Mouse (Mus musculus): ENCODE measurements at regions not wholly inside any gene's neighbourhood (a gene's known extent, or its start where the extent isn't known, plus 50 kb on each side); places are given as distances from the start of the nearest gene placed in this dataset.

DNA sequence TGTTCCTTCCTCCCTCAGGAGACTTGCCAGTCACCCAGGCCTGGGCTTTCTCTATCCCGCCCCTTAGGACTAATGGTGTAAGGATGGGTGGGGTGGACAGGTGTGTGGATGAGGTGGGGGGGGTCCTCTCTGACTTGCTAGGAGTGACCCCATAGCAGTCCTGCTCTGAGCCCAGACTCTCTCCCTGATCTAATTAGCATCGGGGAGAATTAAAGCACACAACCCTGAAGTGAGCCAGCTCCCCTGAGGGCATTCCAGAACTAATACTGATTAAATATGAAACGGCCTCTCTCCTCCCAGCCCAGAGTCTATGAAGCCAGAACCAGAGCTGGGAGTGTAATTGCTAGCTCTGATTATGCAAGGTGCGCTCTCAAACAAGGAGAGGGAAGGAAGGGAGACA is 346.1 kb downstream of the Ptpru start:
- TF ChIP-seq EP300 (IDR thresholded peaks at IDR 0.05; ENCODE audit: low read length) (no peak), USF2 (conservative IDR thresholded peaks at IDR 0.05; ENCODE audit: low read depth, low read length) (no peak), CHD2 (IDR thresholded peaks at IDR 0.05; ENCODE audit: low read length) (no peak), UBTF (IDR thresholded peaks at IDR 0.05; ENCODE audit: low read depth, low read length) (no peak), ETS1 (conservative IDR thresholded peaks at IDR 0.05; ENCODE audit: low read depth, low read length) (no peak), ELF1 (IDR thresholded peaks at IDR 0.05; ENCODE audit: low read depth, low read length) (no peak), SIN3A (IDR thresholded peaks at IDR 0.05; ENCODE audit: low read length) (no peak), RAD21 (IDR thresholded peaks at IDR 0.05; ENCODE audit: low read depth, low read length) (no peak), E2F4 (IDR thresholded peaks at IDR 0.05; ENCODE audit: insufficient replicate concordance, low read depth, low read length) (no peak), CTCF (conservative IDR thresholded peaks at IDR 0.05 in 1 of 2, IDR thresholded peaks at IDR 0.05 in 1 of 2; ENCODE audit: low read depth in 2 of 2, low read length in 2 of 2) (no peak), MAFK (IDR thresholded peaks at IDR 0.05; ENCODE audit: insufficient replicate concordance, low read length) (no peak)
- DNase-seq (ENCODE audit: extremely low read depth) = no peak
- peaks cover 100% of the 10 kb centered on the region for H3K27me3 ChIP-seq (replicated peaks)
- no peaks in the 10 kb centered on the region for H3K4me1 ChIP-seq (ENCODE audit: control insufficient read depth in 1 of 2, insufficient read depth in 2 of 2)
- H3K79me2 ChIP-seq (replicated peaks; ENCODE audit: control insufficient read depth, extremely low read depth, insufficient read depth, poor library complexity, severe bottlenecking) = no peaks in the 10 kb centered on the region
- in situ Hi-C loops (cut with MboI; ENCODE audit: low pct_ligation_motif_present, low pct_unique_long_range_greater_than_20kb, low sequenced_read_pairs) = no loop called here
- no peak overlapping the region for H3K4me3 ChIP-seq (replicated peaks in 1 of 3; ENCODE audit: low read depth in 2 of 3, low read length in 2 of 3, poor library complexity in 1 of 3)
- dilution Hi-C loops (cut with MboI; ENCODE audit: extremely low pct_ligation_motif_present, extremely low pct_unique_long_range_greater_than_20kb, low sequenced_read_pairs) = no loop called here
- no peaks in the 10 kb centered on the region for H3K36me3 ChIP-seq (replicated peaks in 1 of 2; ENCODE audit: control insufficient read depth in 1 of 2, insufficient read depth in 1 of 2, low read length in 1 of 2)
- H3K27ac ChIP-seq (ENCODE audit: insufficient read depth, low read depth) = no peak overlapping the region
- no peak overlapping the region for H3K4me2 ChIP-seq (ENCODE audit: insufficient read depth, low read depth, poor library complexity, severe bottlenecking)
- no peak overlapping the region for H3K9ac ChIP-seq (ENCODE audit: insufficient read depth, low read depth)
- H3K9me3 ChIP-seq (replicated peaks; ENCODE audit: low read length) = no peaks in the 10 kb centered on the region

DNA sequence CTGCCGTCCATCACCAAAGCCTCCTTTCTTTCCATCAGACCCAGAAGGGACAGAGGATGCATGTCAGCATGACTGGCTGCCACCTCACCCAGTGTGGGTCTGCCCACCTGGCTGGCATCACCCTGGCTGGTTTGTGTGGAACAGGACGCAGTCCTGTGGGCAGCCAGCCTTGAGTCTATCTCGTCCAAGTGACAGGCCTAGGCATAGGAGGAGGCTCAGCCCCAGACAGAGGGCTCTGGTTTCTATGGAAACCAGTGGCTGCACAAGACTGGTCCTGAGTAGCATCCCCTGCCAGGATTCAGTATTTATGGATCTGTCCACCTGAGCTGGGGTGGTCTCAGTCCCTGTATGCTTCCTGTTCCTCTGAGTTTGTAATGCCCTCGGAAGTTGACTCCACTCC is 344.4 kb downstream of the Ptpru start:
- Histone ChIP-seq H3K79me2 (replicated peaks; ENCODE audit: control insufficient read depth, extremely low read depth, insufficient read depth, poor library complexity, severe bottlenecking) (no peaks in the 10 kb centered on the region), H3K36me3 (replicated peaks in 1 of 2; ENCODE audit: control insufficient read depth in 1 of 2, insufficient read depth in 1 of 2, low read length in 1 of 2) (no peaks in the 10 kb centered on the region), H3K27me3 (replicated peaks) (peaks cover 99% of the 10 kb centered on the region), H3K9ac (ENCODE audit: insufficient read depth, low read depth) (no peak overlapping the region), H3K9me3 (replicated peaks; ENCODE audit: low read length) (no peaks in the 10 kb centered on the region), H3K4me2 (ENCODE audit: insufficient read depth, low read depth, poor library complexity, severe bottlenecking) (no peak overlapping the region), H3K4me3 (replicated peaks in 1 of 3; ENCODE audit: low read depth in 2 of 3, low read length in 2 of 3, poor library complexity in 1 of 3) (no peak overlapping the region), H3K4me1 (ENCODE audit: control insufficient read depth in 1 of 2, insufficient read depth in 2 of 2) (no peaks in the 10 kb centered on the region), H3K27ac (ENCODE audit: insufficient read depth, low read depth) (no peak overlapping the region)
- dilution Hi-C loops (cut with MboI; ENCODE audit: extremely low pct_ligation_motif_present, extremely low pct_unique_long_range_greater_than_20kb, low sequenced_read_pairs) (no loop called here), in situ Hi-C loops (cut with MboI; ENCODE audit: low pct_ligation_motif_present, low pct_unique_long_range_greater_than_20kb, low sequenced_read_pairs) (no loop called here)
- TF ChIP-seq MXI1 (IDR thresholded peaks at IDR 0.05; ENCODE audit: low read depth, low read length) (no peak), HCFC1 (IDR thresholded peaks at IDR 0.05; ENCODE audit: low read depth, low read length) (no peak), JUN (IDR thresholded peaks at IDR 0.05; ENCODE audit: insufficient read depth, low read depth, low read length) (no peak), SMC3 (IDR thresholded peaks at IDR 0.05; ENCODE audit: low read depth, low read length) (no peak), TCF12 (IDR thresholded peaks at IDR 0.05; ENCODE audit: low read depth, low read length) (no peak), CTCF (conservative IDR thresholded peaks at IDR 0.05 in 1 of 2, IDR thresholded peaks at IDR 0.05 in 1 of 2; ENCODE audit: low read depth in 2 of 2, low read length in 2 of 2) (no peak), KAT2A (IDR thresholded peaks at IDR 0.05; ENCODE audit: insufficient replicate concordance, low read length) (no peak), NELFE (IDR thresholded peaks at IDR 0.05; ENCODE audit: low read depth, low read length) (no peak), ZKSCAN1 (IDR thresholded peaks at IDR 0.05; ENCODE audit: borderline replicate concordance, low read depth, low read length) (no peak), TBP (conservative IDR thresholded peaks at IDR 0.05; ENCODE audit: low read depth, low read length) (no peak), USF2 (conservative IDR thresholded peaks at IDR 0.05; ENCODE audit: low read depth, low read length) (no peak)
- DNase-seq (ENCODE audit: extremely low read depth) = no peak

Data from CH12.LX (cell line).